Mouse (Mus musculus): ENCODE data around the gene Hlx.

DNA sequence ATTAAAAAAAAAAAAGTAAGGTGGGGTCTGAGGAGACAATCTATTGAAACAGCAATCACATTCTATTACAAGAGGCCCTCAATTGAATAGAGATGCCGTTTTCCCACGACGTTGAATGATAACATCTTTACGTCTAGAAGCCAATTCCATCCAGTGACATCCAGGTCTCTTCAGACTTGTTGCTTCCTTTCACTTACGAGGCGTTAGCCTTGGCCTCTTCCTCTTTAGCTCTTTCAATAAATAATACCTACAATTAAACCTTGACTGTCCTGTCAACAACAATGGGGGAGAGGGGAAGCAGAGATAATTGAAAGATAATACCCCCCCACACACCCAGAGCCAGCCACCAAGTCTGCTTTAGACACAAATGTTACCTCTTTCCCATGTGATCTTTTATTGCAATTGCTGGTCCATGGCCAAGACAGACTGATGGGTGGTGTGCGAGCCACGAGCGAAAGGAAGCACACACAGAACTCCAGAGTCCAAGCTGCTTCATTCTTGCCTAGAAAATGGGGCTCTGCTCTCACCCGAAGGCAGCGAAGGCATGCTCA is 17.8 kb upstream of the Hlx start:
- TF ChIP-seq CTCF (IDR thresholded peaks at IDR 0.05; ENCODE audit: low read depth) (no peak), EP300 (optimal IDR thresholded peaks at IDR 0.05) (no peak)
